Mouse (Mus musculus) liver, postnatal 0 days (tissue): ENCODE measurements around the gene Gm5072. TPM values are rescaled to one million over a fixed set of nuclear protein-coding genes. Genes with fewer than 3 reads are reported as not detected.
"Not testable (repeated sequence)": the region's sequence is repeated elsewhere in the genome, so short reads cannot be mapped to it uniquely, and the experiment has no call there.

Experiments used
- ATAC-seq: fragments of 200-750 bp; cut with Nextera tagmentation; 2 replicates; pipeline ENCODE4 v1.8.0; 2017; ENCODE audit warnings: mild to moderate bottlenecking, moderate library complexity
- DNase-seq: peaks from one replicate; pipeline ENCODE4 v3.0.0-alpha.2; 2016
- H3K27ac ChIP-seq: fragments of 300-500 bp; sonication (generic); 2 replicates; pipeline ENCODE4 v1.5.1; 2014; ENCODE audit warnings: antibody characterized with exemption, moderate library complexity, mild to moderate bottlenecking, low read depth
- H3K27me3 ChIP-seq: fragments of 300-500 bp; sonication (generic); 2 replicates; pipeline ENCODE4 v1.6.1; 2014; ENCODE audit warnings: low read length, control low read depth, mixed read lengths; ENCODE audit not compliant: insufficient read depth
- H3K36me3 ChIP-seq: fragments of 300-500 bp; sonication (generic); replicated peaks from 2 replicates; pipeline ENCODE4 v1.6.1; 2014; ENCODE audit warnings: mild to moderate bottlenecking, control low read depth, low read length, moderate library complexity, mixed read lengths; ENCODE audit not compliant: insufficient read depth
- H3K4me1 ChIP-seq: fragments of 300-500 bp; sonication (generic); 2 replicates; pipeline ENCODE4 v1.6.1; 2014; ENCODE audit warnings: antibody characterized with exemption, mild to moderate bottlenecking, control low read depth; ENCODE audit not compliant: insufficient read depth
- H3K4me2 ChIP-seq: fragments of 300-500 bp; sonication (generic); 2 replicates; pipeline ENCODE4 v1.6.1; 2014; ENCODE audit warnings: low read depth, mild to moderate bottlenecking, low read length, moderate library complexity, mixed read lengths
- H3K4me3 ChIP-seq: fragments of 300-500 bp; sonication (generic); 2 replicates; pipeline ENCODE4 v1.5.1; 2014; ENCODE audit warnings: low read depth, low read length
- H3K9ac ChIP-seq: fragments of 300-500 bp; sonication (generic); replicated peaks from 2 replicates; pipeline ENCODE4 v1.6.1; 2014; ENCODE audit warnings: mild to moderate bottlenecking, moderate library complexity
- H3K9me3 ChIP-seq: fragments of 300-500 bp; sonication (generic); 2 replicates; pipeline ENCODE4 v1.6.1; 2016; ENCODE audit warnings: mild to moderate bottlenecking, control low read depth, low read length, mixed read lengths
- WGBS: fragments of 180-500 bp; shearing (Covaris S2); extraction: QIAGEN DNeasy Blood & Tissue Kit; methylation state at CpG from one replicate; pipeline ENCODE4 v1.1.7; 2014; ENCODE audit not compliant: insufficient replicate concordance; 5-methylcytosine and 5-hydroxymethylcytosine counted together
- polyA plus RNA-seq: library from polyadenylated mRNA; unstranded; fragments of >200 nt; fragmentation: Nextera tagmentation; extraction: Ambion mirVana; gene quantifications from 2 replicates; pipeline ENCODE4 v1.2.1, GENCODE M21; 2015

Gm5072 gene
- polyA plus RNA-seq: not detected in 2 replicates

- WGBS: no CpG with 5 or more reads among the region's 5 CpGs
- not testable (repeated sequence) for H3K27me3 ChIP-seq, H3K4me1 ChIP-seq, ATAC-seq, H3K9ac ChIP-seq, H3K36me3 ChIP-seq, DNase-seq, H3K9me3 ChIP-seq, H3K4me3 ChIP-seq, H3K27ac ChIP-seq, H3K4me2 ChIP-seq
Observed at GRCm38 (mm10) chrX:91392200-91392599, at the start of gene Gm5072. TSS of gene Gm5072 (plus strand) at chrX:91392500.

Other genes with a start within 250 kb of the Gm5072 start
- gene Mageb2, start 60.8 kb upstream of the Gm5072 start, polyA plus RNA-seq: not detected in 2 replicates
- gene Gm8914, start 87.6 kb downstream of the Gm5072 start, polyA plus RNA-seq: not detected in 2 replicates
- not detected in 2 replicates for gene 1700084M14Rik, start 183.4 kb downstream of the Gm5072 start, polyA plus RNA-seq
- not detected in 2 replicates for gene Gm14781, start 239.7 kb downstream of the Gm5072 start, polyA plus RNA-seq